Mouse (Mus musculus): ENCODE data around the gene Rnf166.

GRCm38 (mm10) chr8:122462510-122462909, 13.4 kb downstream of the Rnf166 start:
- TF ChIP-seq TAL1 (IDR thresholded peaks at IDR 0.05; ENCODE audit: low read length) = no peak
- no peak for TF ChIP-seq GATA1 (IDR thresholded peaks at IDR 0.05; ENCODE audit: low read length)

Measured in erythroblast, embryonic 14.5 days (primary cell).